Mouse (Mus musculus): ENCODE data around the gene Specc1. TPM values are rescaled to one million over a fixed set of nuclear protein-coding genes. Genes with fewer than 3 reads are reported as not detected.
"Not testable (repeated sequence)": the region's sequence is repeated elsewhere in the genome, so short reads cannot be mapped to it uniquely, and the experiment has no call there.

Gene Specc1
- polyA plus RNA-seq, 1 experiment from 2014 or later, result 16.2 TPM

DNA sequence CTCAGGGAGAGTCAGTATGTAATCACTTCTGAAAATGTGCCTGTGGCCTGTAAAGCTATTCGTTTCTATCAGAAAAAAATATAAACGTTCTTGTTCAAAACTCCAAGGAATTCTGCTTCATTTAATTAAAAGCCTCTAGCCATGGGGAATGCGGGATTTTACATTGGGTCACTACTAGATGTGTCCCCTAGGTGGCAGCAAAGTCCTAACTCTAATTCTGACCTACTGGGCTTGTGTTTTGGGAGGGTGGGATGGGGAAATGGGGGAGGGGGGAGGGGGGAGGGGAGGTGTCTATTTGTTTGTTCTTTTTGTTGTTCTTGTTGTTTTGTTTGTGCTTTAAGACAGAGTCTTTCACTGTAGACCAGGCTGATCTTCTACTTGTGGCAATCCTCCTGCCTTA lies 7.2 kb upstream of the Specc1 start:
- Histone ChIP-seq H3K4me2 (no peak overlapping the region), H3K9me3 (replicated peaks) (no peaks in the 10 kb centered on the region), H3K36me3 (ENCODE audit: poor library complexity, severe bottlenecking) (no peaks in the 10 kb centered on the region), H3K4me3 (no peak overlapping the region), H3K4me1 (no peaks in the 10 kb centered on the region), H3K27me3 (no peaks in the 10 kb centered on the region), H3K27ac (no peak overlapping the region), H3K9ac (no peak overlapping the region)
- WGBS, result 2% methylated on average over 3 of the region's 3 CpGs
- ATAC-seq, result no peak

DNA sequence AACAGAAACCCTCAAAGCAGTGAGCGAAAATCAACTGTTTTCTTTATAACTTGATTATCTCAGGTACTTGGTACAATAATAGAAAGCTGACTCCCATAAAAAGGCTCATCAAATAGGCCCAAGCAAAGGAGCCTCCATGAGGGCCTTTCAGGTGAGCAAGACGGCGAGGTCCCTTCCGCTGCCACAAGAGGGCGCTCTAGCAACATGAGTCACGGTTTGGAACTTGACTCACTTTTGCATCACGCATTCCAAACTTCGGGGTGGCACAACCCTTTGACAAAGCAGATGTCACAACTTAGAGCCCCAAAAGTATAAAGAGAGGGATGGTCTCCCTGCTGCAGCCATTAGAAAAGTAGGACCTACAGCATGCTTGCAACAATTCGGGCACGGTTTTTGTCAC lies 5.9 kb upstream of the Specc1 start:
- Histone ChIP-seq H3K4me3 (no peak overlapping the region), H3K9me3 (replicated peaks) (no peaks in the 10 kb centered on the region), H3K27me3 (no peaks in the 10 kb centered on the region), H3K9ac (no peak overlapping the region), H3K4me2 (no peak overlapping the region), H3K4me1 (no peaks in the 10 kb centered on the region), H3K36me3 (ENCODE audit: poor library complexity, severe bottlenecking) (no peaks in the 10 kb centered on the region), H3K27ac (no peak overlapping the region)
- ATAC-seq, result no peak
- WGBS, result 18% methylated on average over 10 of the region's 10 CpGs

DNA sequence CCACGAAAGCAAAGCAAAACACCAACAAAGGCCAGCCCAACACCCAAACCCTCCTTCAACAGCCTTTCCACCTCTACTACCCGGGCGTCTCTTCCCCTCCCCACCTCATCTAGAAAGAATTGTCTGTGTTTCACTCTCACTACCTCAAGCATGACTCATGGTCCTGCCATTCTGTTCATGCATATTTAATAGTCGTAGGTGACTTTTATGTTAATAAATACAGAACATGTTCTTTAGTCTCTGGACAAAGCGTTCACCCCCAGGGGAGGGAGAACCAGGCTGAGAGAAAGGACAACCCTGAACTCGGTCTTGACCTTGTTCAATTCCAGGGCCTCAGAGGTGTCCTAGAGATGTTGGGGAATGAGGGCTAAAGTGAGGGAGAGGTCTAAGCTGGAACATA lies 1.4 kb upstream of the Specc1 start:
- no peak overlapping the region for H3K9ac ChIP-seq
- no peaks in the 10 kb centered on the region for H3K9me3 ChIP-seq (replicated peaks)
- H3K27ac ChIP-seq, result no peak overlapping the region
- H3K27me3 ChIP-seq, result peaks cover 13% of the 10 kb centered on the region
- no peak for ATAC-seq
- WGBS, result 77% methylated on average over 6 of the region's 6 CpGs
- H3K4me1 ChIP-seq, result no peaks in the 10 kb centered on the region
- no peaks in the 10 kb centered on the region for H3K36me3 ChIP-seq (ENCODE audit: poor library complexity, severe bottlenecking)
- no peak overlapping the region for H3K4me2 ChIP-seq
- H3K4me3 ChIP-seq, result no peak overlapping the region

DNA sequence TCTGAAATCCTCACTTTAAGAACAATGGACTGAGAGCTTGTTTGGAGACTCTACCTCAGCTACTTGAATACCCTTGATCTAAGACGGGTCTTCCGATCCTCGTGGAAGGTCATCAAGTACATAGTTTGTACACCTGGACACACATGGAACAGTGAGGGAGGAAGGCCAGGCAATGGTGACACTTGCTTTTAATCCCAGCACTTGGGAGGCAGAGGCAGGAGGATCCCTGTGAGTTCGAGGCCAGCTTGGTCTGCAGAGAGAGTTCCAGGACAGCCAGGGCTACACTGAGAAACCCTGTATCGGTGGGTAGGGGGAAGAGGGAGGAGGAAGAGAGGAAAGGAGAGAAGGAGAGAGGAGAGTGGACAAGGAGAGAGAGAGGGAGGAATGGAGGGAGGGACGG lies 612 bp upstream of the Specc1 start:
- no peaks in the 10 kb centered on the region for H3K9me3 ChIP-seq (replicated peaks)
- H3K9ac ChIP-seq, result no peak overlapping the region
- ATAC-seq, result no peak
- H3K4me2 ChIP-seq, result peak overlapping the region; percentile 99
- no peak overlapping the region for H3K4me3 ChIP-seq
- no peaks in the 10 kb centered on the region for H3K36me3 ChIP-seq (ENCODE audit: poor library complexity, severe bottlenecking)
- H3K4me1 ChIP-seq, result no peaks in the 10 kb centered on the region
- peaks cover 17% of the 10 kb centered on the region for H3K27me3 ChIP-seq
- WGBS, result 82% methylated on average over 6 of the region's 6 CpGs
- H3K27ac ChIP-seq, result no peak overlapping the region

DNA sequence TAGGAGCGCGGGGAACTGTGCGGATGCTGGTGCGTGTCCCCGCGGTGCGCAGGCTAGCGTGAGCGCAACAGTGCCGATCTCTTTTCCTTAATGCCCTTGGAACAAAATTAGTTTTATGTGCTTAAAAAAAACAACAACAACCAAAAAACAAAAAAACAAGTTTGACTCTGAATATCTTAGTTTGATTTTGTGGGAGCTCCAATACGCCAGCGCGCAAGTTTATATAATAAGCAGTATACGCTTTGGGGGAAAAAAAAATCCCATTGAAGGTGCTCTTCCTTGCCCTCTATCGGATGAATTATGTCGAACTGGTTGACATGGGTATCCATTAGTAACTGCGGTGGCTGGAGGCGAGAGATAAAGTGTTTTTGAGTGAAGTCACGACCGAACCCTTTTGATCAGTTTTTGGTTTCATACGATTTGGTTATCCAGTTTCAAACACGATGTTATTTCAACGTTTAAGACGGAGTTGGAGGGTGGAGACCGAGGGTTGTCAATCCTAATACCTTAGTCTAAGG lies 792 bp downstream of the Specc1 start:
- Histone ChIP-seq H3K4me1 (no peaks in the 10 kb centered on the region), H3K27ac (no peak overlapping the region), H3K27me3 (peaks cover 17% of the 10 kb centered on the region), H3K9ac (peak overlapping the region; percentile 72), H3K4me2 (peak overlapping the region; percentile 99), H3K9me3 (replicated peaks) (no peaks in the 10 kb centered on the region), H3K36me3 (ENCODE audit: poor library complexity, severe bottlenecking) (no peaks in the 10 kb centered on the region), H3K4me3 (peak overlapping the region; percentile 60)
- WGBS, result 4% methylated on average over 25 of the region's 25 CpGs
- ATAC-seq, result no peak

DNA sequence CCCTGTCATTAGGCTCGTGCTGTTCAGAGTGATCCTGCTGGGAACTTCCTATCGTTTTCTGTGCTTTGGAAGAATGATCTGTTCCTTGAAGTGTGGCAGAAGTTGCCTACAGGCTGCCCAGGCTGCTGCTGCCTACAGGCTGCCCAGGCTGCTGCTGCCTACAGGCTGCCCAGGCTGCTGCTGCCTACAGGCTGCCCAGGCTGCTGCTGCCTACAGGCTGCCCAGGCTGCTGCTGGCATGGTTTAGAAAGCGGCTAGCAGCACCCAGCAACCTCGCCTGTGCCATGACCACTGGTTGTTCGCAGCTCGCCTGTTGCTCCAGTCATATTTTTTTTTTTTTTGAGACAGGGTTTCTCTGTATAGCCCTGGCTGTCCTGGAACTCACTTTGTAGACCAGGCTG lies 2.1 kb downstream of the Specc1 start:
- not testable (repeated sequence) for H3K4me3 ChIP-seq; H3K9ac ChIP-seq; H3K36me3 ChIP-seq (ENCODE audit: poor library complexity, severe bottlenecking); H3K9me3 ChIP-seq (replicated peaks); H3K4me1 ChIP-seq; ATAC-seq; H3K27ac ChIP-seq; H3K4me2 ChIP-seq
- 60% methylated on average over 6 of the region's 6 CpGs for WGBS
- H3K27me3 ChIP-seq, result peaks cover 17% of the 10 kb centered on the region

DNA sequence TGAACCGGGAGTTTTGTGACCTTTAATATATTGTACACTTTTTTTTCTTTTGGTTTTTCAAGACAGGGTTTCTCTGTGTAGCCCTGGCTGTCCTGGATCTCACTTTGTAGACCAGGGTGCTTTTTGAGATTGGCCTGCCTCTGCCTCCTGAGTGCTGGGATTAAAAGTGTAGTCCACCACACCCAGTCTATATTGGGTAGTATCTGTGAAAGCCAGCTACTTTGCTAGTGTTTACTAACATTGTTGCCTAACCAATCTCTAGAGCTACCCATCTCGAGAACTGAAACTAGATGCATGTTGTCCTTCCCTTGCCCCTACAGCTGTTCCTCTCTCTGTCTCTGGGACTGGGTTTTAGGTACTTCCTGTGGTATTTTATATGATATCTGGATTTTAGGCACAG lies 3.5 kb downstream of the Specc1 start:
- Histone ChIP-seq H3K4me1 (no peaks in the 10 kb centered on the region), H3K36me3 (ENCODE audit: poor library complexity, severe bottlenecking) (no peaks in the 10 kb centered on the region), H3K27me3 (peaks cover 17% of the 10 kb centered on the region), H3K9ac (no peak overlapping the region), H3K4me3 (no peak overlapping the region), H3K27ac (no peak overlapping the region), H3K9me3 (replicated peaks) (no peaks in the 10 kb centered on the region), H3K4me2 (no peak overlapping the region)
- 91% methylated on average over 2 of the region's 2 CpGs for WGBS
- no peak for ATAC-seq

DNA sequence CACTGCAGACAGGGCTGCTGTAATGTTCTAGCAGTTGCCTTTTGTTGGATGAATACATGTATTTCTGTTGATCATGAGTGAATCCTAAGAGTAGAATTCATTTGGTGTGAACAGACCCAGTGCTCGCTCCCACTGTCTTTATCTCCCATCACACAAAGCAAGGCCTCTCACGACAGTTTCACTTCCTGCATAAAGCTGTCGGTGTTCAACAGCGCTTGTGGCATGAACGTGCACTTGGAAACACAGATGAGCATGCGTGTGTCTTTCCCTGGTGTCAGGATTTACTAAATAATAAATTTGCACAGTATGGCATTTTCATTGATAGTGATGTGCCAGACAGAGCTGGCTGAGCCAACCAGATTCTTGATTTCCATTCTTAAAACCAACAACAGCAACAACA lies 6.1 kb downstream of the Specc1 start:
- 87% methylated on average over 6 of the region's 6 CpGs for WGBS
- ATAC-seq, result no peak
- no peak overlapping the region for H3K4me2 ChIP-seq
- H3K9ac ChIP-seq, result no peak overlapping the region
- no peaks in the 10 kb centered on the region for H3K4me1 ChIP-seq
- no peak overlapping the region for H3K27ac ChIP-seq
- H3K27me3 ChIP-seq, result peaks cover 15% of the 10 kb centered on the region
- no peaks in the 10 kb centered on the region for H3K36me3 ChIP-seq (ENCODE audit: poor library complexity, severe bottlenecking)
- no peak overlapping the region for H3K4me3 ChIP-seq
- H3K9me3 ChIP-seq (replicated peaks), result no peaks in the 10 kb centered on the region

DNA sequence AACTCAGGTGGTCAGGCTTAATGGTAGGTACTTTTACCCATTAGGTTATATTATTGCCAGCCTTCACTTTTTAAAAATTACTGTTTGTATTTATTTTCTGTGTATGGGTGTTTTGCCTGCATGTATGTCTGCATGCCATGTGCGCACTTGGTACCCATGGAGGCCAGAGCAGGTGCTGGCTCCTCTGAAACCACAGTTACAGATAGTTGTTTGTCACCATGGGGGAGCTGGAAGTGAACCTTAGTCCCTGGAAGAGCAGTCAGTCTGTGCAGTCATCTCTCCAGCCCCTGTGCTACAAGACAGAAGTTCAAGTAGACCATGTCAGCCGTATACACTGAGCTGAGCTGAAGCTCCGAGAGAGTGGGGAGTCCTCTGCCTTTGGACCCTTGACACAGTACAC lies 6.6 kb downstream of the Specc1 start:
- ATAC-seq, result no peak
- peaks cover 11% of the 10 kb centered on the region; the same call in 1 of the 2 replicates for H3K27me3 ChIP-seq
- no peak overlapping the region for H3K4me2 ChIP-seq
- no peaks in the 10 kb centered on the region for H3K36me3 ChIP-seq (ENCODE audit: poor library complexity, severe bottlenecking)
- H3K4me1 ChIP-seq, result no peaks in the 10 kb centered on the region
- H3K9me3 ChIP-seq (replicated peaks), result no peaks in the 10 kb centered on the region
- no peak overlapping the region for H3K27ac ChIP-seq
- no peak overlapping the region for H3K4me3 ChIP-seq
- H3K9ac ChIP-seq, result no peak overlapping the region
- WGBS, result 87% methylated on average over 3 of the region's 3 CpGs

DNA sequence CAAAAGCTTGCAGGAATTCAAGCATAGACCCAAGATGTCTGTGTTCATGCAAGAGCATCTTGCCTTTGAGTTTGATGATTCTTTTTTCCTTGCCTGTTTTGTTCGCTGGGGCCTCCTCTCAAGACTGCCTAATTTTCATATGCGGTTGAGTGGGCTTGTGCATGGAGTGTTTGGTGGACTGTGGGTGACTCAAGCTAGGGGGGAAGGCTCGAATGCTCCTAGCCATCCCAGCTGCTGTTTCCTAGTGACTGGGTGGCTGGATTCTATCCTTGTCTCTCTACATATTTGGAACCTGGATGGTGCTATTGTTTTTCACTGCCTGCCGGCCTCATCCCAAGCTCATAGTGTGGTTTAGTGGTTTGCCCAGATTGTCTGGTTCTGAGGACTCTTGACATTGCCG lies 8.0 kb downstream of the Specc1 start:
- no peak overlapping the region for H3K4me2 ChIP-seq
- ATAC-seq, result no peak
- 0 out of 2 replicates have a peak, but pooled peaks cover 5% of the 10 kb centered on the region for H3K27me3 ChIP-seq
- no peak overlapping the region for H3K27ac ChIP-seq
- no peaks in the 10 kb centered on the region for H3K4me1 ChIP-seq
- no peaks in the 10 kb centered on the region for H3K9me3 ChIP-seq (replicated peaks)
- H3K9ac ChIP-seq, result no peak overlapping the region
- H3K4me3 ChIP-seq, result no peak overlapping the region
- H3K36me3 ChIP-seq (ENCODE audit: poor library complexity, severe bottlenecking), result no peaks in the 10 kb centered on the region
- WGBS, result 89% methylated on average over 5 of the region's 5 CpGs

DNA sequence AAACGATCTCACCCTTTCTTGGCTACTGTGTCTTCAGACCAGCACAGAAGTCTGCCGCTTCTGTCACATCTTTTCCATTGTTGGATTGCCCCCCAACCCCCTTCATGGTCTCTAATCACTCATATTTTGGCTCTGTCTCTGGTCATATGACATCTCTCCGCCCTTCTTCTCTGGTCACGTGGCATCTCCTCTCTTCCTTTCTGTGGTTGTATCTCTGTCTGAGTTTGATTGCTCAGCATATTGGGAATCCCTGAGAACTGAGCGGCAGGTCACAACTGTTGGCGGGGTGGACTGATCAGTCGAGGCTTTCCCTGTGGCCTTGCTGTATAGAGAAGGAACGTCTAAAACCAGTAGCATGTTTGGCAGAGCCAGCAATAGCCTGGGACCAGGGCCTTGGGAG lies 10.5 kb downstream of the Specc1 start:
- Histone ChIP-seq H3K27me3 (no peaks in the 10 kb centered on the region), H3K9me3 (replicated peaks) (no peaks in the 10 kb centered on the region), H3K4me1 (no peaks in the 10 kb centered on the region), H3K36me3 (ENCODE audit: poor library complexity, severe bottlenecking) (no peaks in the 10 kb centered on the region), H3K4me3 (no peak overlapping the region), H3K27ac (no peak overlapping the region), H3K4me2 (no peak overlapping the region), H3K9ac (no peak overlapping the region)
- no peak for ATAC-seq
- WGBS, result 79% methylated on average over 8 of the region's 8 CpGs

DNA sequence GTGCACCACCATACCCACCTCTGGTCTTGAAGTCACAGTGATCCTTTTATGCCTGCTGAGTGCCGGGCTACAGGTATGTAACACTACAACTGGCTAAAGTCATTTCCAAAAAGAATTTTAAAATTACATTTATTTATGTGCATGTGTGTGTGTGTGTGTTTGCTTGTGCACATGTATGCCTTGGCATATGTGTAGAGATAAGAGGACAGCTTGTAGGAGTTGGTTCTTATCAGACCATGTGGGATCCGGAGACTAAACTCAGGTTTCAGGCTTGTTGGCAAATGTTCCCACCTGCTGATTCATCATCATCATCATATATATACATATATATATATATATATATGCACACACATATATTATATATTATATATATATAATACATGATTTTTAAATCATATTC lies 12.3 kb downstream of the Specc1 start:
- WGBS, result 94% methylated on average over 2 of the region's 2 CpGs
- Histone ChIP-seq H3K36me3 (ENCODE audit: poor library complexity, severe bottlenecking) (no peaks in the 10 kb centered on the region), H3K4me2 (no peak overlapping the region), H3K9ac (no peak overlapping the region), H3K4me1 (no peaks in the 10 kb centered on the region), H3K9me3 (replicated peaks) (no peaks in the 10 kb centered on the region), H3K27me3 (no peaks in the 10 kb centered on the region), H3K27ac (no peak overlapping the region), H3K4me3 (no peak overlapping the region)
- no peak for ATAC-seq

DNA sequence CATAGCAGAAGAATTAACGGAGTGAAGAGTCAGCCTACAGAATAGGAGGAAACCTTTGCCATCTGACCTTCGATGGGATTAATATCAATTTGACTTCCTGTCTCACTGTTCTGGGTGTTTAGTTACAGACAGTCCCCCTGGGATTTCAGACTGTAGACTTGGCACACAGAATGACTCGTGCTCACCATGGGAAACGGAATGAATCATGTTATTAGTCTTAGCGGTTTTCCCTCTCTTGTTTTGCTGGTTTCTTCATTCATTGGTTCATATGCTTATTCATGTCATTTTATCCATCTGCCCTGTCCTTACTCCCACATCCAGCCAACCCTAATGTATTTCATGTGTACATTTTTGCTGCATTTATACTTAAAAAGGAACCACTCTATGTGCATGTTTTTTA lies 14.3 kb downstream of the Specc1 start:
- Histone ChIP-seq H3K4me2 (no peak overlapping the region), H3K9me3 (replicated peaks) (no peaks in the 10 kb centered on the region), H3K27ac (no peak overlapping the region), H3K9ac (no peak overlapping the region), H3K27me3 (no peaks in the 10 kb centered on the region), H3K36me3 (ENCODE audit: poor library complexity, severe bottlenecking) (no peaks in the 10 kb centered on the region), H3K4me3 (no peak overlapping the region), H3K4me1 (no peaks in the 10 kb centered on the region)
- no peak for ATAC-seq
- WGBS, result 66% methylated on average over 5 of the region's 5 CpGs

Data from forebrain, embryonic 13.5 days (tissue).